In the genomic region with DNA sequence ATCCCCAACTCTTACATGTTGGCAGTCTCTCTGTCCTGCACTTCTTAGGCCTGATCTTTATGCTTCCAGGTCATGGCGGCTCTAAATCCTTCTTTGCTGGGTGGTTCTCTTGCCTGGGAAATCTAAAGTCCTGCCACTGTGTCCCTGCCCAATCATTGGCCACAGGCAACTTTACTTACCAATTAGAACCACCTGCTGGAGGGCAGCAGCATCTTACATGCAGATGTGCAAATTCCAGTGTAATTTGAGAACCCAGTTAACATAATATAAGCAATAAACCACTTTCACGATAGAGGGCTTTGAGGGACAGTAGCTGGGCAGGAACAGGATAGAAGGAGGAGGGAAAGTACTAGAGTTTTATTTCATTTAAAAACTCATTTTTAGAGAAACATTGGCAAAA, we compare ENCODE assay signal across 14 mouse cellular contexts.
"Had no signal": no experiment of that assay in that cellular context is flagged by ENCODE, and none has a peak within 500 bp of the region (broad histone marks: within the 10 kb centered on the region; RNA-seq: fewer than 3 reads in every experiment).

No protein-coding gene starts in this region.

- H3K27me3 ChIP-seq: limb, embryonic 15.5 days; liver, embryonic 12.5 days; midbrain, embryonic 13.5 days; neural tube, embryonic 15.5 days had no signal

- H3K36me3 ChIP-seq: limb, embryonic 15.5 days; liver, embryonic 12.5 days; midbrain, embryonic 13.5 days; neural tube, embryonic 15.5 days had no signal

- H3K4me2 ChIP-seq: limb, embryonic 15.5 days; liver, embryonic 12.5 days; lung, embryonic 14.5 days; midbrain, embryonic 13.5 days; neural tube, embryonic 15.5 days had no signal

- H3K4me1 ChIP-seq: limb, embryonic 15.5 days; liver, embryonic 12.5 days; midbrain, embryonic 13.5 days; neural tube, embryonic 15.5 days had no signal

- H3K9ac ChIP-seq: limb, embryonic 15.5 days; liver, embryonic 12.5 days; lung, embryonic 14.5 days; midbrain, embryonic 13.5 days; neural tube, embryonic 15.5 days had no signal

- H3K9me3 ChIP-seq: limb, embryonic 15.5 days; liver, embryonic 12.5 days; midbrain, embryonic 13.5 days; neural tube, embryonic 15.5 days had no signal

- H3K27ac ChIP-seq: limb, embryonic 15.5 days; liver, embryonic 12.5 days; midbrain, embryonic 13.5 days; neural tube, embryonic 15.5 days had no signal

- H3K4me3 ChIP-seq: limb, embryonic 15.5 days; liver, embryonic 12.5 days; midbrain, embryonic 13.5 days; myocyte; neural tube, embryonic 15.5 days had no signal

- DNase-seq: kidney, adult 9 months; kidney, postnatal 14 days; layer of hippocampus, adult 9-11 months; lung, embryonic 14.5 days; lung, postnatal 10 days; lung, postnatal 4 days; right cerebral cortex, adult 18-20 months; right cerebral cortex, postnatal 25 days; thymus, postnatal 36 days had no signal

- ATAC-seq: liver, embryonic 12.5 days; midbrain, embryonic 13.5 days had no signal
